Mouse (Mus musculus) heart, adult 2 months (tissue): Measurements from ENCODE around the gene Syngr2.

Source experiments
- CTCF ChIP-seq: fragments of 200-600 bp; IDR thresholded peaks from 2 replicates; pipeline ENCODE4 v1.8.1; 2022; ENCODE audit warnings: antibody characterized with exemption, mild to moderate bottlenecking, moderate library complexity
- EP300 ChIP-seq: fragments of 200-500 bp; IDR thresholded peaks from 2 replicates; pipeline ENCODE4 v1.6.1; 2011; ENCODE audit warnings: low read depth, low read length, control low read depth; ENCODE audit not compliant: insufficient read depth
- POLR2A ChIP-seq: fragments of 200-500 bp; IDR thresholded peaks from 2 replicates; pipeline ENCODE4 v1.6.1; 2011; ENCODE audit warnings: mild to moderate bottlenecking, low read depth, low read length, control low read depth; ENCODE audit not compliant: insufficient read depth

- TF ChIP-seq EP300 (no peak), POLR2A (no peak), CTCF (no peak)
Measured at GRCm38 (mm10) chr11:117816389-117816996, 7.0 kb downstream of the Syngr2 start.
